Mouse (Mus musculus): ENCODE results near the gene Fgfr3.

The Fgfr3 gene

GRCm38 (mm10) chr5:33721541-33722265 lies at the start of gene Fgfr3:
Gene Fgfr3 (plus strand): TSS chr5:33721674.
- no peak for DNase-seq

- peak; percentile 60 for DNase-seq
Measured at GRCm38 (mm10) chr5:33674439-33674838, 47.0 kb upstream of the Fgfr3 start.

- peak; percentile 19 for DNase-seq
Measured at GRCm38 (mm10) chr5:33675964-33676363, 45.5 kb upstream of the Fgfr3 start.

GRCm38 (mm10) chr5:33678244-33678643 lies 43.2 kb upstream of the Fgfr3 start:
- DNase-seq: no peak

- no peak for DNase-seq
Measured at GRCm38 (mm10) chr5:33681044-33681443, 40.4 kb upstream of the Fgfr3 start.

GRCm38 (mm10) chr5:33681611-33682388 lies 39.7 kb upstream of the Fgfr3 start:
- DNase-seq: no peak

GRCm38 (mm10) chr5:33682963-33683362 lies 38.5 kb upstream of the Fgfr3 start:
- DNase-seq: no peak

GRCm38 (mm10) chr5:33683897-33684652 lies 37.4 kb upstream of the Fgfr3 start:
- DNase-seq: no peak

GRCm38 (mm10) chr5:33684932-33685331 lies 36.5 kb upstream of the Fgfr3 start:
- DNase-seq: no peak

- no peak for DNase-seq
Measured at GRCm38 (mm10) chr5:33687142-33687541, 34.3 kb upstream of the Fgfr3 start.

GRCm38 (mm10) chr5:33688278-33689220 lies 32.9 kb upstream of the Fgfr3 start:
- no peak for DNase-seq

GRCm38 (mm10) chr5:33689221-33689844 lies 32.1 kb upstream of the Fgfr3 start:
- DNase-seq: no peak

- DNase-seq: no peak
Measured at GRCm38 (mm10) chr5:33689852-33690645, 31.4 kb upstream of the Fgfr3 start.

GRCm38 (mm10) chr5:33692393-33692792 lies 29.1 kb upstream of the Fgfr3 start:
- no peak for DNase-seq

GRCm38 (mm10) chr5:33694461-33694847 lies 27.0 kb upstream of the Fgfr3 start:
- no peak for DNase-seq

GRCm38 (mm10) chr5:33694848-33695717 lies 26.4 kb upstream of the Fgfr3 start:
- DNase-seq: no peak

GRCm38 (mm10) chr5:33695718-33696121 lies 25.8 kb upstream of the Fgfr3 start:
- DNase-seq: no peak

- no peak for DNase-seq
Measured at GRCm38 (mm10) chr5:33696430-33696829, 25.0 kb upstream of the Fgfr3 start.

GRCm38 (mm10) chr5:33697534-33697933 lies 23.9 kb upstream of the Fgfr3 start:
- DNase-seq: no peak

- no peak for DNase-seq
Measured at GRCm38 (mm10) chr5:33697947-33698512, 23.4 kb upstream of the Fgfr3 start.

Measured in cerebellum, adult 9-11 months (tissue).